In the genomic region with DNA sequence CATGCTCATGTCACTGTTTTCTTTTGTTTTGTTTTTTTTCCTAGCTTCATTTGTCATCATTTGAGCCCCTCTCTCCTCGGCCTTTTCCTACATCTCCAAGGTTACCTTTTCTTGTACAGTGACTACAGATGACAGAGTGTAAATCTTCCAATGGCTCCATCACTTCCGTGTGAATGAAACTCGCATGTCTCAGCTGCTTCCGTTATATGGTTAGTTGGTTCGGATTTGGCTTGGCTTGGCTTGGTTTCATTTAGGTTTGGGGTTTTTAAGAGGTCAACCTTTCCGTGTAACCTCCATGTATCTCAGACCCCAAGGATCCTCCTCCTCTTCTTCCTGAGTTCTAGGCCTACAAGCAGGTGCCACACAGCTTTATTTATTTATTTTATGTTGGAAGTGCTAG, we compare ENCODE assay signal across 17 mouse cellular contexts.
A peak's percentile ranks its signal among the peaks of the same experiment; 100 is the strongest.
DNase-seq lines count a peak whose midpoint lies in the region; ATAC-seq and TF ChIP-seq lines count a peak whose summit lies in the region.
"Had no signal": no experiment of that assay in that cellular context is flagged by ENCODE, and none has a peak within 500 bp of the region (broad histone marks: within the 10 kb centered on the region; RNA-seq: fewer than 3 reads in every experiment).

No protein-coding gene starts in this region.

- no peaks in the 10 kb centered on the region for H3K9me3 ChIP-seq in heart, embryonic 13.5 days
- H3K9me3 ChIP-seq in kidney, embryonic 16.5 days (ENCODE audit: low read length), result no peaks in the 10 kb centered on the region
- H3K9me3 ChIP-seq in hindbrain, embryonic 16.5 days (ENCODE audit: control insufficient read depth, low read length), result no peaks in the 10 kb centered on the region
- H3K9me3 ChIP-seq: midbrain, embryonic 15.5 days had no signal

- no peaks in the 10 kb centered on the region for H3K36me3 ChIP-seq in heart, embryonic 13.5 days
- no peaks in the 10 kb centered on the region; the same call in 1 of the 2 replicates for H3K36me3 ChIP-seq in heart, adult 2 months (ENCODE audit: control insufficient read depth, insufficient read depth, low read length)
- H3K36me3 ChIP-seq in kidney, embryonic 16.5 days (ENCODE audit: insufficient read depth, low read length), result no peaks in the 10 kb centered on the region
- no peaks in the 10 kb centered on the region for H3K36me3 ChIP-seq in hindbrain, embryonic 16.5 days (ENCODE audit: control insufficient read depth, insufficient read depth, low read length)
- H3K36me3 ChIP-seq in thymus, adult 2 months (ENCODE audit: control insufficient read depth, insufficient read depth, low read length), result no peaks in the 10 kb centered on the region
- H3K36me3 ChIP-seq: midbrain, embryonic 15.5 days had no signal

- no peak for TF ChIP-seq EP300 in heart, adult 2 months (IDR thresholded peaks at IDR 0.05; ENCODE audit: insufficient read depth, low read depth, low read length)

- peak; percentile 27 for DNase-seq in CD4-positive, CD25-positive, alpha-beta regulatory T cell, adult 2 months (ENCODE audit: low read depth, low spot score)
- DNase-seq in heart, adult 2 months, result no peak
- DNase-seq in kidney, adult 18-20 months, result no peak
- DNase-seq in thymus, adult 2 months, result no peak
- DNase-seq: cerebellum, postnatal 14 days; gastrocnemius, postnatal 10 days; liver, postnatal 0 days; lung, postnatal 36 days; right cerebral cortex, postnatal 14 days had no signal

- H3K9ac ChIP-seq in heart, embryonic 13.5 days, result peak overlapping the region; percentile 91
- no peak overlapping the region for H3K9ac ChIP-seq in heart, adult 2 months (ENCODE audit: low read depth, low read length)
- no peak overlapping the region for H3K9ac ChIP-seq in kidney, embryonic 16.5 days (replicated peaks; ENCODE audit: low read length)
- H3K9ac ChIP-seq in hindbrain, embryonic 16.5 days (ENCODE audit: low read depth, low read length), result no peak overlapping the region
- H3K9ac ChIP-seq: liver, postnatal 0 days; midbrain, embryonic 15.5 days had no signal

- peak overlapping the region; percentile 77 for H3K4me3 ChIP-seq in heart, embryonic 13.5 days
- H3K4me3 ChIP-seq in heart, adult 2 months, result no peak overlapping the region
- no peak overlapping the region for H3K4me3 ChIP-seq in kidney, embryonic 16.5 days (ENCODE audit: low read length)
- no peak overlapping the region for H3K4me3 ChIP-seq in hindbrain, embryonic 16.5 days (ENCODE audit: low read length)
- no peak overlapping the region for H3K4me3 ChIP-seq in thymus, adult 2 months (ENCODE audit: control insufficient read depth, insufficient read depth, low read length)
- H3K4me3 ChIP-seq: layer of hippocampus, adult 2 months; midbrain, embryonic 15.5 days had no signal

- intact Hi-C loops in heart, adult 2 months (cut with DNase I), result loop anchor here (2.0 to 5.0 kb wide), 2 partner anchors 39 to 128 kb away; no protein-coding TSS in a partner anchor

- no peaks in the 10 kb centered on the region for H3K79me2 ChIP-seq in heart, adult 2 months (replicated peaks; ENCODE audit: control insufficient read depth, insufficient read depth, low read length)

- peak overlapping the region; percentile 95 for H3K4me2 ChIP-seq in heart, embryonic 13.5 days
- H3K4me2 ChIP-seq in kidney, embryonic 16.5 days (replicated peaks; ENCODE audit: low read depth, low read length), result peak overlapping the region; percentile 97; the same call in 1 of the 2 replicates
- peak overlapping the region; percentile 22; the same call in 1 of the 2 replicates for H3K4me2 ChIP-seq in hindbrain, embryonic 16.5 days (ENCODE audit: low read length)

- H3K27ac ChIP-seq in heart, embryonic 13.5 days (replicated peaks), result no peak overlapping the region
- H3K27ac ChIP-seq in heart, adult 2 months, result no peak overlapping the region
- no peak overlapping the region for H3K27ac ChIP-seq in kidney, embryonic 16.5 days (ENCODE audit: low read length)
- H3K27ac ChIP-seq in hindbrain, embryonic 16.5 days (ENCODE audit: low read depth, low read length), result no peak overlapping the region
- no peak overlapping the region for H3K27ac ChIP-seq in thymus, adult 2 months (ENCODE audit: control insufficient read depth, insufficient read depth, low read length)
- H3K27ac ChIP-seq: kidney, postnatal 0 days; layer of hippocampus, adult 2 months; midbrain, embryonic 15.5 days; stomach, postnatal 0 days had no signal

- no peak for ATAC-seq in CD4-positive, CD25-positive, alpha-beta regulatory T cell, adult 4 months
- no peak for ATAC-seq in heart, embryonic 13.5 days (ENCODE audit: extremely low read depth, insufficient number of reproducible peaks, low FRiP score, low TSS enrichment)
- no peak for ATAC-seq in kidney, embryonic 16.5 days (ENCODE audit: low FRiP score, low TSS enrichment)
- no peak for ATAC-seq in hindbrain, embryonic 16.5 days
- ATAC-seq: liver, postnatal 0 days; midbrain, embryonic 15.5 days had no signal

- WGBS in heart, embryonic 13.5 days, result 87% methylated on average over 6 of the region's 6 CpGs
- 83% methylated on average over 6 of the region's 6 CpGs for WGBS in heart, adult 2 months
- 82% methylated on average over 6 of the region's 6 CpGs for WGBS in kidney, embryonic 16.5 days
- WGBS in hindbrain, embryonic 16.5 days, result 88% methylated on average over 6 of the region's 6 CpGs
- 93% methylated on average over 6 of the region's 6 CpGs for WGBS in thymus, adult 2 months

- no peak for TF ChIP-seq CTCF in heart, adult 2 months (IDR thresholded peaks at IDR 0.05)
- TF ChIP-seq CTCF in thymus, adult 2 months (IDR thresholded peaks at IDR 0.05; ENCODE audit: borderline replicate concordance, control insufficient read depth, extremely low read depth, insufficient read depth, low read length, poor library complexity), result no peak

- no peak for TF ChIP-seq POLR2A in heart, adult 2 months (IDR thresholded peaks at IDR 0.05; ENCODE audit: insufficient read depth, low read depth, low read length)
- TF ChIP-seq POLR2A in thymus, adult 2 months (IDR thresholded peaks at IDR 0.05; ENCODE audit: control insufficient read depth, extremely low read depth, insufficient read depth, low read length, poor library complexity), result no peak

- peaks cover 49% of the 10 kb centered on the region for H3K4me1 ChIP-seq in heart, embryonic 13.5 days
- peaks cover 2% of the 10 kb centered on the region for H3K4me1 ChIP-seq in heart, adult 2 months (ENCODE audit: control insufficient read depth, insufficient read depth, low read length)
- peaks cover 26% of the 10 kb centered on the region for H3K4me1 ChIP-seq in kidney, embryonic 16.5 days (ENCODE audit: insufficient read depth, low read length)
- peaks cover 8% of the 10 kb centered on the region for H3K4me1 ChIP-seq in hindbrain, embryonic 16.5 days (ENCODE audit: control insufficient read depth, insufficient read depth, low read depth, low read length)
- H3K4me1 ChIP-seq in thymus, adult 2 months (replicated peaks; ENCODE audit: control insufficient read depth, insufficient read depth, low read length), result peaks cover 30% of the 10 kb centered on the region

- peaks cover 5% of the 10 kb centered on the region; the same call in 1 of the 2 replicates for H3K27me3 ChIP-seq in heart, embryonic 13.5 days (replicated peaks)
- H3K27me3 ChIP-seq in heart, adult 2 months (ENCODE audit: control insufficient read depth, insufficient read depth, low read length), result no peaks in the 10 kb centered on the region
- H3K27me3 ChIP-seq in kidney, embryonic 16.5 days (ENCODE audit: insufficient read depth, low read length), result no peaks in the 10 kb centered on the region
- H3K27me3 ChIP-seq in hindbrain, embryonic 16.5 days (replicated peaks; ENCODE audit: control insufficient read depth, insufficient read depth, low read length), result no peaks in the 10 kb centered on the region; the same call in 1 of the 2 replicates
- no peaks in the 10 kb centered on the region for H3K27me3 ChIP-seq in thymus, adult 2 months (ENCODE audit: control insufficient read depth, insufficient read depth, low read length)

Comparison
In these comparisons a context has a peak if more than half of its experiments do, and no peak if none do; other contexts are left out.
1. H3K4me2 ChIP-seq: peak in every context shown above with its lines; median percentile 97 in kidney, embryonic 16.5 days; 95 in heart, embryonic 13.5 days; 22 in hindbrain, embryonic 16.5 days.